Mouse (Mus musculus): Measurements from ENCODE around the gene Glod5. TPM values are rescaled to one million over a fixed set of nuclear protein-coding genes. Genes with fewer than 3 reads are reported as not detected.
"Not testable (repeated sequence)": the region's sequence is repeated elsewhere in the genome, so short reads cannot be mapped to it uniquely, and the experiment has no call there.

The Glod5 gene
- not detected for total RNA-seq (2021)

GRCm38 (mm10) chrX:8018286-8018685 lies at the start of gene Glod5:
TSS of gene Glod5 (minus strand) at chrX:8018492.
- no peak for DNase-seq
- intact Hi-C loops (cut with DNase I), result no loop called here

- DNase-seq; intact Hi-C loops (cut with DNase I): not testable (repeated sequence)
These were observed 32.9 kb upstream of the Glod5 start for GRCm38 (mm10) chrX:8051044-8051781.

DNA sequence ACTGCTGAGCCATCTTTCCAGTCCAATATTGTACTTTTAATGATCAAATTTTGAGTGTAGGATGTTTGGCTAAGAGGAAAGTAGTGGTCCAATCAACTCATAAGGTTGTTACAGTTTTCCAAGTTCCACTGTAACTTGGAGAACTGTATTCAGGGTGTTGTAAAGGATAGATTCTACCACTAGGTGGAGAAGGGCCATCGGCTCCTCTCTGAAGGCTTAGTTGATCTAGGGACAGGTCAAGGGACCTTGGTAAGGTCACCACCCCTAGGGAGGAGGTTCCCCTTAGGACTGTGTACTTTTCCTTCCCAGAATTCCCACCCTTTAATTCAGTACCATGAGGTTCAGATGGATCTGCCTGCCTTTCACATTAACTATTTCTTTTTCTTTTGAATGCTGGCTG lies 14.7 kb upstream of the Glod5 start:
- no peak for DNase-seq
- intact Hi-C loops (cut with DNase I), result no loop called here

DNA sequence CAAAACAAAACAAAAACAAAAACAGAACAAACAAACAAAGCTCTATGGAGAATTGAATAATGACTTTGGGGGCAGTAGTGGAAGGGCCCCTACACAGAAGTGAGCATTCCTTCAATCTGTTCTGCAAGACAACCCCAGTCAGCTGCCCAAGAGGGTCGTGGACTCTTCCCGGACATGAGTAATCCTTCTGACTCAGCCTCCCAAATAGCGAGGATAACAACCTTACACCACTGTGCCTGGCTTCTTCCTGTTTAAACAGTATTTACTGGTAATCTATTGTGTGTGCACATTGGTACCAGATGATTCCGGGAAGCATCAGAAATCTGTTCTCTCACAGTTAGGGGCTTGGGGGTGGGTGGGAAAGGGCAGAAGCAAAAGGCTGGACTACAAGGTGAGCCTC lies 8.5 kb upstream of the Glod5 start:
- intact Hi-C loops (cut with DNase I), result no loop called here
- DNase-seq, result no peak

DNA sequence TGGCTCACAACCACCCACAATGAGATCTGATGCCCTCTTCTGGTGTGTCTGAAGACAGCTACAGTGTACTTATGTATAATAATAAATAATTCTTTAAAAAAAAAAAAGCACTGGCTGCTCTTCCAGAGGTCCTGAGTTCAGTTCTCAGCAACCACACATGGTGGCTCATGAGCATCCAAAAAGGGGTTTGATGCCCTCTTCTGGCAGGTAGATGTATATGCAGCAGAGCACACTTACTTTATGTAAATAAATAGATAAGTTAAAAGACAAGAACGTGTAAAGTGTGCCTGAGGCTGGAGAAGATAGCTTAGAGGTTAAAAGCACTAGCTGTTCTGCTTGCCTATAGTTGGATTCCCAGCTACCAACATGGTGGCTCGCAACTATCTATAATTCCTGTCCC lies 6.5 kb upstream of the Glod5 start:
- DNase-seq, result no peak
- intact Hi-C loops (cut with DNase I), result no loop called here

DNA sequence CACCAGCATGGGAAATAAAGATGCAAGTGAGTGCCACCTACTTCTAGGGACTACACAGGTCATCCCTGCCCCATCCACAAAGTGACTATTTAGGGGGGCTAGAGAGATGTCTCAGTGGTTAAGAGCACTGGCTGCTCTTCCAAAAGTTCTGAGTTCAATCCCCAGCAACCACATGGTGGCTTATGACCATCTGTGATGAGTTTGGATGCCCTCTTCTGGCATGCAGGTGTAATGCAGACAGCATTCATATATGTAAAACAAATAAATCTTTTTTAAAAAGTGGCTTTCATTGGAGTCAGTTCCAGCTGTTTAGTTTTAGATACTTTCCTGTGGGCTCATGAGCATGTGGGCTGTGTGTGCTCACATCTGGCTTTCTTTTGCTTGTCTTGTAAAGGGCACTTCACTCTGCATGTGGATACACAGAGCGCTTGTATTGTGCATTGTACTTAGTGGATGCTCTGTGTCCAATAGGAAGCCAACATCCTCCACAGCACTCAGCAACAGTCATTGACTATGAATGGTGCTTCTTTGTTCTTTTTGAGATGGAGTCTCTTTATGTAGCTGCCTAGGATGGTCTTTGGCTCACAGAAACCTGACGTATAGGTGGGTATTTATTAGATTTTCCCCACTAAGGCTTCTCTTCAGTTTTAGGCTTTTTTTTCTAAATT lies 2.0 kb upstream of the Glod5 start:
- DNase-seq, result no peak
- intact Hi-C loops (cut with DNase I), result no loop called here

GRCm38 (mm10) chrX:8017142-8017541 lies 1.1 kb downstream of the Glod5 start:
- intact Hi-C loops (cut with DNase I), result loop anchor here (1.0 kb wide), 1 partner anchor 101 kb away; no protein-coding TSS in a partner anchor

GRCm38 (mm10) chrX:8015675-8016074 lies 2.6 kb downstream of the Glod5 start:
- intact Hi-C loops (cut with DNase I), result not testable (repeated sequence)
- DNase-seq, result peak in 1 of 2 experiments; percentile 5

More at GRCm38 (mm10) chrX:8017142-8017541, 1.1 kb downstream of the Glod5 start:
- peak; percentile 27 to 50 for DNase-seq

DNA sequence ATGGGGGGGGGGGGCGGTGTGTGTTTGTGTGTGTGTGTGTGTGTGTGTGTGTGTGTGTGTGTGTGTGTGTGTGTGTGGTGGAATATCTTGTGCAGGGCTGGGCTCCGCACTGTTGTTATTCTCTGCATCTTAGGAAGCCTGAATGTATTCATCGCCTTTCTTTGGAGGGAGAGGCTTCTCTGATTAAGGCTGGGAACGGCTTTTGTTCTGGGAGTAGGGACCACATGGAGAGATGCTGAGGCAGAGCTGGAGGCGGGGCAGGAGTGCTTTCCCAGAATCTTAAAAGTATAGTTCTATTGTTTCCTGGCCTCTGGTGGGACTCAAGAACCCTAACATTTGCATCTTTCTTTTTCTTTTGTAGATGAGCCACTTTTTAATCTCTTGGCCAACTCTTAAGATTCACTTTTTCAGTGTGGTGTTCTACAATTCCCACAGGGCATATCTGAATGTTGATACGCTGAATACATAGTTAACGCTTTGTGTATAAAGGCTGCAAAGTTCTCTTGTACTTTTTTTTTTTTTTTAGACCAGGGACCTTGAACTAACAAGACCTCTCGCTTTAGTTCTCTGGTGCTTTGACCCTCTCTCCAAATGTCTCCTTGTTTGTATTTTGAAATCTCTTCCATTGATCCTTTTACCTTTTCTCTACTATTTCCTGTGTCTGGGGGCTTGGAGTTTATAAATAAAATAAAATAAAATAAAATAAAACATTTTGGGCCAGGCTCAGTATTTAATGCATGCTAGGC lies 4.5 kb downstream of the Glod5 start:
- intact Hi-C loops (cut with DNase I), result no loop called here
- DNase-seq, result no peak

DNA sequence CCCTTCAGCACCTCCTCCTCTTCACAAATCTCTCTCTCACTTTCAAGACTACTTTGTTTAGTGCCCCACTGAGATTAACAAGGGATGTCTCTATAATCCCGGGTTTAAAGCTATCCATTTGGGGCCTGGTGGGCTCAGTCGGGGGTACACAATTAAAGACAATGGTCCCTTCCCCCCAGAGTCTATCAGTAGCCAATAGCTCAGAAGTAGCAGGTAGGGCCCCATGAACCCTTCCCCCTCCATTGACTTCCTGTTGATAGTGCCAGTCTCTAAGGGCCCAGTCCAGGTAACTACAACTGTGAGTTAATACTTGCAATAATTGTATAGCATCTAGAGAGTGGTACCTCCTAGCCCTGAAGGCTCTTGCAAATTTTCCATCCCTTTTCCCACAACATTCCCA lies 5.1 kb downstream of the Glod5 start:
- DNase-seq, result no peak
- intact Hi-C loops (cut with DNase I), result no loop called here

GRCm38 (mm10) chrX:8009356-8009755 lies 8.9 kb downstream of the Glod5 start:
- DNase-seq; intact Hi-C loops (cut with DNase I): not testable (repeated sequence)

- intact Hi-C loops (cut with DNase I), result no loop called here
- no peak for DNase-seq
These were observed 9.7 kb downstream of the Glod5 start for GRCm38 (mm10) chrX:8008543-8008942.

- intact Hi-C loops (cut with DNase I), result no loop called here
- no peak for DNase-seq
These were observed 15.3 kb downstream of the Glod5 start for GRCm38 (mm10) chrX:8002971-8003370.

GRCm38 (mm10) chrX:8002001-8002400 lies 16.3 kb downstream of the Glod5 start:
- intact Hi-C loops (cut with DNase I), result no loop called here
- peak in 1 of 2 experiments; percentile 2 for DNase-seq

DNA sequence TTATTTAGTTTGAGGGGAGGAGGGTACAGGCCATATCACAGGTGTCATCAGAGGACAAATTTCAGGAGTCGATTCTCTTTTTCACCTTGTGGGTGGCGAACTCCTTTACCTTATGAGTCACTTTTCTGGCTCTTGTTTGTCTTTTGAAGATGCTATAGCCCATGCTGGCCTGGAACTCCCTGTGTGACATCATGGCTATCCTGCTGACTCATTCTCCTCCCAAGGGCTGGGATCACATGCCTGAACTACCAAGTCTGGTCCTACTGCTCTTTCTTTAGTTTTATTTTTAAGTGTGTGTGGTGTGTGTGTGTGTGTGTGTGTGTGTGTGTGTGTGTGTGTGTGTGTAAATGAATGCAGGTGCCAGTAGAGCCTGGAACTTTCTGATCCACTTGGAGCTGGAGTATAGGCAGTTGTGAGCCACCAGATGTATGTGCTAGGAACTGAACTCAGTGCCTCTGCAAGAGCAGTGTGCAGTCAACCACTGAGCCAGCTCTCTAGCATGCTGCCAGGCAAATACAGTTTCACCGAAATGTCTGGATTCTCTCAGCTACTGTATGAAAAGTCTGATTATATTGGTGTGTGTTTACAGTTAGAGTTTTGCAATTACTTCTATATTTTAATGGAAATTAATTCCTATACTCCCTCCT lies 17.6 kb downstream of the Glod5 start:
- no peak for DNase-seq
- intact Hi-C loops (cut with DNase I), result no loop called here

GRCm38 (mm10) chrX:7993068-7993735 lies 25.1 kb downstream of the Glod5 start:
- DNase-seq, result no peak
- intact Hi-C loops (cut with DNase I), result loop anchor here (2.0 kb wide), 1 partner anchor 16 kb away; no protein-coding TSS in a partner anchor

DNA sequence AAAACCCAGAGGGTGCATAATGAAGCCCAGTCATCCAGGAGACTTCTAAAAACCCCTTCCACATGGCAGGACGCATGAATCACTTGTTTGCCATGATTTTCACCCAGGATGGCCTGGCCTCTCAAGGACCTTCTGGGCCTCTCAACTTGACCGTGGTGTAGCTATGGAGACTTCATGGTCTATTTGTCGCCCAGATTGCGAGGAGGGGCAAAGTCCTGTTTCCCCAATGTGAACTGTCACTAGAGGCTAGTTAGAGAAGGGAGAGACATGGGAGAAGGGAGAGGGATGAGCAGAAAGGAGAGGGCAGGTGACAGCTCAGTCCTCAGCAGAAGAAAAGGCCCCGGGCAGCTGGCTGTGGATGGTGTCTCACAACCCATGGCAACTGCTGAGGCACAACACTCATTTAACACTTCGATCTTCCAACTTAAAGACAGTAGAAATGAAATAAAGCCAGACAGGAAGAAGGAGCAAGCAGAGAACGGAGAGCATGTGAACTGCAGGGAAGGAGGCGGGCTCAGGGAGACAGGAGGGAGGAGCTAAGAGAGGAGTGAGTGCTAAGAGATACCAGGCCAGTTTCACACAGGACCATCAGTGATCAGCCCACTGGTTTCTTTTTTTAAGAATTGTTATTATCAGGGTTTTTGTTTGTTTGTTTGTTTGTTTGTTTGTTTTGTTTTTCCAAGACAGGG lies 25.8 kb downstream of the Glod5 start:
- intact Hi-C loops (cut with DNase I), result loop anchor here (2.0 kb wide), 1 partner anchor 16 kb away; no protein-coding TSS in a partner anchor
- DNase-seq, result no peak

GRCm38 (mm10) chrX:7981368-7981767 lies 36.9 kb downstream of the Glod5 start:
- no peak for DNase-seq
- intact Hi-C loops (cut with DNase I), result no loop called here

DNA sequence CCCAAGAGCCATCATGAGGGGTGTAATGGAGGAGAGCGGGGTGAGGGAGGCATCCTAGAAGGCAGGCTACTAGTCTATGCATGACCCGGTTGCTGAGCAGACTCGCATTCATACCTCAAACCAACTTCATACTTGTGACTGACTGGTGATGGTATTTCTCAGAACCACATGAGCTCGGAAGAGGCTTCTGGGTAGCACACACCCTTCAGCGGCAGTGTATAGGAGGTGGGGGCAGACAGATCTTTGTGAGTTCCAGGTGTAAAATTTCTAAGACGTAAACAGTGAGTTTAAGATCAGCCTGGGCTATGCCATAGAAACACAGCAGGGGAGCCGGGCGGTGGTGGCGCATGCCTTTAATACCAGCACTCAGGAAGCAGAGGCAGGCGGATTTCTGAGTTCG lies 40.4 kb downstream of the Glod5 start, which contains the start of gene Gata1:
Gene Gata1 (minus strand): TSS at position 180 of the 400 bp plus-strand sequence.
- intact Hi-C loops (cut with DNase I), result loop anchor here (2.0 kb wide), 1 partner anchor 15 kb away; no protein-coding TSS in a partner anchor

GRCm38 (mm10) chrX:7971292-7971691 lies 47.0 kb downstream of the Glod5 start:
- no peak for DNase-seq

More for the DNA sequence above, 40.4 kb downstream of the Glod5 start, which contains the start of gene Gata1:
- no peak for DNase-seq

More at GRCm38 (mm10) chrX:7971292-7971691, 47.0 kb downstream of the Glod5 start:
- intact Hi-C loops (cut with DNase I), result no loop called here

Measured in heart, postnatal 10 days (tissue).